Comparison of ENCODE assay signal across 21 mouse cellular contexts in genomic region chr16:90759335-90759734, GRCm38 (mm10). TPM values are rescaled to one million over a fixed set of nuclear protein-coding genes. Genes with fewer than 3 reads are reported as not detected.
DNase-seq lines count a peak whose midpoint lies in the region; ATAC-seq and TF ChIP-seq lines count a peak whose summit lies in the region.
"Had no signal": no experiment of that assay in that cellular context is flagged by ENCODE, and none has a peak within 500 bp of the region (broad histone marks: within the 10 kb centered on the region; RNA-seq: fewer than 3 reads in every experiment).

No protein-coding gene starts in this region.

- no peak overlapping the region for H3K4me3 ChIP-seq in hindbrain, postnatal 0 days (ENCODE audit: low read length)
- H3K4me3 ChIP-seq in hindbrain, embryonic 14.5 days (replicated peaks; ENCODE audit: low read length), result no peak overlapping the region
- no peak overlapping the region for H3K4me3 ChIP-seq in midbrain, embryonic 14.5 days (replicated peaks; ENCODE audit: low read depth, low read length)
- no peak overlapping the region for H3K4me3 ChIP-seq in midbrain, embryonic 10.5 days
- no peak overlapping the region for H3K4me3 ChIP-seq in liver, embryonic 15.5 days (replicated peaks)
- no peak overlapping the region for H3K4me3 ChIP-seq in neural tube, embryonic 14.5 days (ENCODE audit: low read depth, low read length)
- H3K4me3 ChIP-seq in limb, embryonic 10.5 days, result no peak overlapping the region
- H3K4me3 ChIP-seq: forebrain, embryonic 10.5 days; hindbrain, embryonic 10.5 days; lung, embryonic 15.5 days had no signal

- H3K9ac ChIP-seq in hindbrain, postnatal 0 days (replicated peaks; ENCODE audit: low read length), result no peak overlapping the region
- no peak overlapping the region for H3K9ac ChIP-seq in hindbrain, embryonic 14.5 days
- H3K9ac ChIP-seq in midbrain, embryonic 14.5 days (replicated peaks; ENCODE audit: low read length), result no peak overlapping the region
- H3K9ac ChIP-seq in liver, embryonic 15.5 days, result no peak overlapping the region
- H3K9ac ChIP-seq in neural tube, embryonic 14.5 days (replicated peaks; ENCODE audit: low read depth, low read length), result no peak overlapping the region
- H3K9ac ChIP-seq: lung, embryonic 15.5 days had no signal

- H3K36me3 ChIP-seq in hindbrain, postnatal 0 days (ENCODE audit: insufficient read depth, low read length), result peaks cover 43% of the 10 kb centered on the region
- H3K36me3 ChIP-seq in hindbrain, embryonic 14.5 days (replicated peaks; ENCODE audit: control insufficient read depth, insufficient read depth), result peaks cover 78% of the 10 kb centered on the region
- peaks cover 82% of the 10 kb centered on the region for H3K36me3 ChIP-seq in midbrain, embryonic 14.5 days (ENCODE audit: control insufficient read depth, insufficient read depth, low read length)
- H3K36me3 ChIP-seq in midbrain, embryonic 10.5 days, result peaks cover 94% of the 10 kb centered on the region
- peaks cover 55% of the 10 kb centered on the region for H3K36me3 ChIP-seq in liver, embryonic 15.5 days (replicated peaks)
- peaks cover 12% of the 10 kb centered on the region; the same call in 1 of the 2 replicates for H3K36me3 ChIP-seq in neural tube, embryonic 14.5 days (ENCODE audit: control insufficient read depth, insufficient read depth, low read length)
- peaks cover 93% of the 10 kb centered on the region for H3K36me3 ChIP-seq in limb, embryonic 10.5 days

- TF ChIP-seq CTCF in hindbrain, postnatal 0 days (IDR thresholded peaks at IDR 0.05; ENCODE audit: low read depth), result no peak

- DNase-seq in hindbrain, postnatal 0 days (ENCODE audit: low spot score), result peak; percentile 20
- DNase-seq in hindbrain, embryonic 14.5 days (ENCODE audit: low spot score), result no peak
- peak; percentile 25 for DNase-seq in midbrain, embryonic 14.5 days
- DNase-seq in midbrain, embryonic 10.5 days (ENCODE audit: low spot score), result no peak
- no peak for DNase-seq in limb, embryonic 10.5 days (ENCODE audit: low spot score)
- DNase-seq: adrenal gland, adult 2 months; B cell, adult 2 months; cerebellum, adult 11-12 months; cerebellum, postnatal 10 days; kidney, adult 18-20 months; kidney, postnatal 4 days; lung, postnatal 4 days; thymus, postnatal 14 days had no signal

- H3K4me2 ChIP-seq in hindbrain, postnatal 0 days (ENCODE audit: low read depth, low read length), result no peak overlapping the region
- H3K4me2 ChIP-seq in hindbrain, embryonic 14.5 days (replicated peaks), result no peak overlapping the region
- no peak overlapping the region for H3K4me2 ChIP-seq in midbrain, embryonic 14.5 days (ENCODE audit: low read length)
- H3K4me2 ChIP-seq in liver, embryonic 15.5 days, result no peak overlapping the region
- H3K4me2 ChIP-seq in neural tube, embryonic 14.5 days (ENCODE audit: low read depth, low read length), result no peak overlapping the region
- H3K4me2 ChIP-seq: lung, embryonic 15.5 days had no signal

- H3K27me3 ChIP-seq in hindbrain, postnatal 0 days (ENCODE audit: insufficient read depth, low read length), result no peaks in the 10 kb centered on the region
- no peaks in the 10 kb centered on the region for H3K27me3 ChIP-seq in hindbrain, embryonic 14.5 days (ENCODE audit: control insufficient read depth, insufficient read depth, low read length)
- no peaks in the 10 kb centered on the region for H3K27me3 ChIP-seq in midbrain, embryonic 14.5 days (ENCODE audit: control insufficient read depth, insufficient read depth, low read length)
- no peaks in the 10 kb centered on the region for H3K27me3 ChIP-seq in midbrain, embryonic 10.5 days (ENCODE audit: low read depth, poor library complexity, severe bottlenecking)
- H3K27me3 ChIP-seq in liver, embryonic 15.5 days, result no peaks in the 10 kb centered on the region
- no peaks in the 10 kb centered on the region for H3K27me3 ChIP-seq in neural tube, embryonic 14.5 days (ENCODE audit: control insufficient read depth, insufficient read depth, low read length)
- no peaks in the 10 kb centered on the region for H3K27me3 ChIP-seq in limb, embryonic 10.5 days (ENCODE audit: low read depth, poor library complexity, severe bottlenecking)
- H3K27me3 ChIP-seq: CH12.LX; lung, embryonic 15.5 days had no signal

- ATAC-seq in hindbrain, postnatal 0 days, result no peak
- no peak for ATAC-seq in hindbrain, embryonic 14.5 days (ENCODE audit: low FRiP score)
- ATAC-seq in midbrain, embryonic 14.5 days (ENCODE audit: low FRiP score, low TSS enrichment), result no peak
- no peak for ATAC-seq in liver, embryonic 15.5 days (ENCODE audit: insufficient read depth)
- ATAC-seq in neural tube, embryonic 14.5 days (ENCODE audit: low read depth), result peak; percentile 24; the same call in 1 of the 2 replicates
- ATAC-seq: inflammation-experienced regulatory T-cells, adult 6 months had no signal

- no peaks in the 10 kb centered on the region for H3K9me3 ChIP-seq in hindbrain, postnatal 0 days (ENCODE audit: low read length)
- no peaks in the 10 kb centered on the region for H3K9me3 ChIP-seq in hindbrain, embryonic 14.5 days (ENCODE audit: control insufficient read depth, low read length)
- no peaks in the 10 kb centered on the region for H3K9me3 ChIP-seq in midbrain, embryonic 14.5 days (ENCODE audit: control insufficient read depth, low read length)
- H3K9me3 ChIP-seq in midbrain, embryonic 10.5 days (replicated peaks), result no peaks in the 10 kb centered on the region
- no peaks in the 10 kb centered on the region for H3K9me3 ChIP-seq in liver, embryonic 15.5 days (replicated peaks)
- no peaks in the 10 kb centered on the region for H3K9me3 ChIP-seq in neural tube, embryonic 14.5 days (ENCODE audit: control insufficient read depth, low read length)
- no peaks in the 10 kb centered on the region for H3K9me3 ChIP-seq in limb, embryonic 10.5 days (replicated peaks)
- H3K9me3 ChIP-seq: forebrain, embryonic 10.5 days; G1E; hindbrain, embryonic 10.5 days; lung, embryonic 15.5 days had no signal

- 20% methylated on average over 3 of the region's 3 CpGs for WGBS in hindbrain, postnatal 0 days
- WGBS in hindbrain, embryonic 14.5 days, result 35% methylated on average over 3 of the region's 3 CpGs
- 46% methylated on average over 3 of the region's 3 CpGs for WGBS in midbrain, embryonic 14.5 days
- 83% methylated on average over 3 of the region's 3 CpGs for WGBS in midbrain, embryonic 10.5 days
- 52% methylated on average over 3 of the region's 3 CpGs for WGBS in liver, embryonic 15.5 days (ENCODE audit: insufficient replicate concordance)
- 29% methylated on average over 3 of the region's 3 CpGs for WGBS in neural tube, embryonic 14.5 days
- 82% methylated on average over 3 of the region's 3 CpGs for WGBS in limb, embryonic 10.5 days

- H3K27ac ChIP-seq in hindbrain, postnatal 0 days, result no peak overlapping the region
- H3K27ac ChIP-seq in hindbrain, embryonic 14.5 days, result no peak overlapping the region
- no peak overlapping the region for H3K27ac ChIP-seq in midbrain, embryonic 14.5 days (replicated peaks; ENCODE audit: low read depth, low read length)
- no peak overlapping the region for H3K27ac ChIP-seq in midbrain, embryonic 10.5 days (replicated peaks)
- peak overlapping the region; percentile 74 for H3K27ac ChIP-seq in liver, embryonic 15.5 days (replicated peaks)
- no peak overlapping the region for H3K27ac ChIP-seq in neural tube, embryonic 14.5 days (ENCODE audit: low read depth, low read length)
- H3K27ac ChIP-seq in limb, embryonic 10.5 days, result no peak overlapping the region
- H3K27ac ChIP-seq: forebrain, embryonic 10.5 days; hindbrain, embryonic 10.5 days; lung, embryonic 15.5 days had no signal

- no peaks in the 10 kb centered on the region for H3K4me1 ChIP-seq in hindbrain, postnatal 0 days (ENCODE audit: insufficient read depth, low read length)
- H3K4me1 ChIP-seq in hindbrain, embryonic 14.5 days (replicated peaks; ENCODE audit: control insufficient read depth, insufficient read depth, low read length), result no peaks in the 10 kb centered on the region
- H3K4me1 ChIP-seq in midbrain, embryonic 14.5 days (ENCODE audit: control insufficient read depth, insufficient read depth, low read length), result no peaks in the 10 kb centered on the region
- no peaks in the 10 kb centered on the region for H3K4me1 ChIP-seq in midbrain, embryonic 10.5 days
- peaks cover 42% of the 10 kb centered on the region for H3K4me1 ChIP-seq in liver, embryonic 15.5 days (replicated peaks)
- no peaks in the 10 kb centered on the region for H3K4me1 ChIP-seq in neural tube, embryonic 14.5 days (ENCODE audit: control insufficient read depth, insufficient read depth, low read length)
- H3K4me1 ChIP-seq in limb, embryonic 10.5 days, result no peaks in the 10 kb centered on the region
- H3K4me1 ChIP-seq: forebrain, embryonic 10.5 days; hindbrain, embryonic 10.5 days; lung, embryonic 15.5 days had no signal

RNA-seq across cellular contexts. Expression of gene Mrap, which starts 21.3 kb away (rescaled TPM):
- total RNA-seq in hindbrain, postnatal 0 days (2014; rRNA removed), result 1.4 and 2.9 TPM in 2 replicates
- polyA plus RNA-seq in hindbrain, postnatal 0 days (2015; fragmentation: Nextera tagmentation; extraction: Ambion mirVana), result 1.3 and 1.6 TPM in 2 replicates
- polyA plus RNA-seq in hindbrain, embryonic 14.5 days (2014; fragmentation: Nextera tagmentation; extraction: Ambion mirVana), result 0.20 TPM in 1 of 2 replicates, not detected in the other
- polyA plus RNA-seq in midbrain, embryonic 14.5 days (2014; fragmentation: Nextera tagmentation; extraction: Ambion mirVana), result not detected in 2 replicates
- polyA plus RNA-seq in midbrain, embryonic 10.5 days (2016; fragmentation: Nextera tagmentation; extraction: Ambion mirVana), result 0.98 and 2.3 TPM in 2 replicates
- polyA plus RNA-seq in liver, embryonic 15.5 days (2015; fragmentation: Nextera tagmentation; extraction: Ambion mirVana), result 32.9 and 34.0 TPM in 2 replicates
- polyA plus RNA-seq in neural tube, embryonic 14.5 days (2014; fragmentation: Nextera tagmentation; extraction: Ambion mirVana), result not detected in 2 replicates
- 1.1 and 3.7 TPM in 2 replicates for polyA plus RNA-seq in limb, embryonic 10.5 days (2016; fragmentation: Nextera tagmentation; extraction: Ambion mirVana)
- total RNA-seq: CH12.LX had no signal
- polyA plus RNA-seq: G1E; inflammation-experienced regulatory T-cells, adult 6 months had no signal

RNA-seq across cellular contexts. Expression of gene Mis18a, which starts 32.1 kb away (rescaled TPM):
- total RNA-seq in hindbrain, postnatal 0 days (2014; rRNA removed), result 16.9 and 22.0 TPM in 2 replicates
- polyA plus RNA-seq in hindbrain, postnatal 0 days (2015; fragmentation: Nextera tagmentation; extraction: Ambion mirVana), result 29.0 and 29.7 TPM in 2 replicates
- polyA plus RNA-seq in hindbrain, embryonic 14.5 days (2014; fragmentation: Nextera tagmentation; extraction: Ambion mirVana), result 25.8 and 29.9 TPM in 2 replicates
- polyA plus RNA-seq in midbrain, embryonic 14.5 days (2014; fragmentation: Nextera tagmentation; extraction: Ambion mirVana), result 34.1 TPM in 2 replicates
- 87.7 and 106 TPM in 2 replicates for polyA plus RNA-seq in midbrain, embryonic 10.5 days (2016; fragmentation: Nextera tagmentation; extraction: Ambion mirVana)
- polyA plus RNA-seq in liver, embryonic 15.5 days (2015; fragmentation: Nextera tagmentation; extraction: Ambion mirVana), result 40.1 and 41.9 TPM in 2 replicates
- polyA plus RNA-seq in neural tube, embryonic 14.5 days (2014; fragmentation: Nextera tagmentation; extraction: Ambion mirVana), result 19.9 and 21.1 TPM in 2 replicates
- 98.1 and 103 TPM in 2 replicates for polyA plus RNA-seq in limb, embryonic 10.5 days (2016; fragmentation: Nextera tagmentation; extraction: Ambion mirVana)

RNA-seq across cellular contexts. Expression of gene Urb1, which starts 50.9 kb away (rescaled TPM):
- total RNA-seq in hindbrain, postnatal 0 days (2014; rRNA removed), result 14.5 and 17.6 TPM in 2 replicates
- polyA plus RNA-seq in hindbrain, postnatal 0 days (2015; fragmentation: Nextera tagmentation; extraction: Ambion mirVana), result 4.0 and 4.5 TPM in 2 replicates
- 9.9 and 11.6 TPM in 2 replicates for polyA plus RNA-seq in hindbrain, embryonic 14.5 days (2014; fragmentation: Nextera tagmentation; extraction: Ambion mirVana)
- 9.8 and 11.6 TPM in 2 replicates for polyA plus RNA-seq in midbrain, embryonic 14.5 days (2014; fragmentation: Nextera tagmentation; extraction: Ambion mirVana)
- 10.7 and 11.0 TPM in 2 replicates for polyA plus RNA-seq in midbrain, embryonic 10.5 days (2016; fragmentation: Nextera tagmentation; extraction: Ambion mirVana)
- 4.3 and 4.5 TPM in 2 replicates for polyA plus RNA-seq in liver, embryonic 15.5 days (2015; fragmentation: Nextera tagmentation; extraction: Ambion mirVana)
- polyA plus RNA-seq in neural tube, embryonic 14.5 days (2014; fragmentation: Nextera tagmentation; extraction: Ambion mirVana), result 11.5 and 13.4 TPM in 2 replicates
- 14.1 and 14.2 TPM in 2 replicates for polyA plus RNA-seq in limb, embryonic 10.5 days (2016; fragmentation: Nextera tagmentation; extraction: Ambion mirVana)

Comparison
In these comparisons a context has a peak if more than half of its experiments do, and no peak if none do; other contexts are left out.
1. DNase-seq: peak in hindbrain, postnatal 0 days (single experiment) and midbrain, embryonic 14.5 days (single experiment); none in hindbrain, embryonic 14.5 days (single experiment), midbrain, embryonic 10.5 days (single experiment) and limb, embryonic 10.5 days (single experiment).